Mouse (Mus musculus): ENCODE data around the gene Vmn1r120. TPM values are rescaled to one million over a fixed set of nuclear protein-coding genes. Genes with fewer than 3 reads are reported as not detected.
"Not testable (repeated sequence)": the region's sequence is repeated elsewhere in the genome, so short reads cannot be mapped to it uniquely, and the experiment has no call there.

Vmn1r120 gene
- not detected for total RNA-seq (2021)

DNA sequence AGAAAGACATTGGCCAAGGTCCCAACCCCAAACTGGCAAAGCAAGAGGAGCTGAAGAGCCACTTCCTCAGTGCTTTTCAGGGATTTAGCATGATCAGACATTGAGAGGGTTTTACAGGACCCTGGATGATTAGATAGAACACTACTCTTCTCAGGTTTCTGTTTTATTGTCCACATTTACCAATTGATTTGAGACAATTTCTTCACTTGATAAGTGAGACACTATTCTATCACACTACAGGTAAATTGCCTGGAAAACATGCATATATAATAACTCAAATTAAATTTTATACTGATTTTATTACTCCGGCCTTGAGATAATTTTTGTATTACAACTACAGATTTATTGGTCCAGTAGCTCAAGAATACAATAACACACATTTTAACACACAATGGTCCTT lies at the start of gene Vmn1r120:
Vmn1r120 (minus strand) TSS at position 101 of the 400 bp plus-strand sequence.
- DNase-seq; intact Hi-C loops (cut with DNase I): not testable (repeated sequence)

DNA sequence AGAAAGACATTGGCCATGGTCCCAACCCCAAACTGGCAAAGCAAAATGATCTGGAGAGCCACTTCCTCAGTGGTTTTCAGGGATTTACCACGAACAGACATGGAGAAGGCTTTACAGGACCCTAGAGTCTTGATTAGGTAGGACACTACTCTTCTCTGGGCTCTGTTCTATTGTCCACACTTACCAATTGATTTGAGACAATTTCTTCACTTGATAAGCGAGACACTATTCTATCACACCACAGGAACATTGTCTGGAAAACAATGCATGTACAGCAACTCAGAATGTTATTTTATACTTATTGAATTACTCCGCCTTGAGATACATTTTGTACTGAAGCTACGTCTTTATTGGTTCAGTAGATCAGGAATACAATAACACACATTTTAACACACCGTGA lies 44.8 kb upstream of the Vmn1r120 start, which contains the start of gene Vmn1r121:
Vmn1r121 (minus strand) TSS at position 101 of the 400 bp plus-strand sequence.
- intact Hi-C loops (cut with DNase I); DNase-seq: not testable (repeated sequence)

DNA sequence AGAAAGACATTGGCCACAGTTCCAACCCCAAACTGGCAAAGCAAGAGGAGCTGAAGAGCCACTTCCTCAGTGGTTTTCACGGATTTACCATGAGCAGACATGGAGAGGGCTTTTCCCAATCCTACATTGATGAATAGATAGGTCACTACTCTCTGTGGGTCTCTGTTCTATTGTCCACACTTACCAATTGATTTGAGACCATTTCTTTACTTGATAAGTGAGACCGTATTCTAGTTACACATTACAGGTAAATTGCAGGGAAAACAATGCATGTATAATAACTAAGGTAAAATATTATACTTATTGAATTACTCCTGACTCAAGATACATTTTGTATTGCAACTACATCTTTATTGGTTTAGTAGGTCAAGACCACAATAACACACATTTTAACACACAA lies 41.2 kb downstream of the Vmn1r120 start, which contains the start of gene Vmn1r119:
Vmn1r119 (minus strand) TSS at position 101 of the 400 bp plus-strand sequence.
- DNase-seq; intact Hi-C loops (cut with DNase I): not testable (repeated sequence)

Other genes with a start within 250 kb of the Vmn1r120 start
- not detected for gene Vmn1r114, start 241.6 kb downstream of the Vmn1r120 start, total RNA-seq (2021)
- gene Vmn1r115, start 208.8 kb downstream of the Vmn1r120 start, total RNA-seq (2021), result not detected
- gene Vmn1r116, start 181.5 kb downstream of the Vmn1r120 start, total RNA-seq (2021), result not detected
- not detected for gene Vmn1r117, start 169.7 kb downstream of the Vmn1r120 start, total RNA-seq (2021)
- not detected for gene Vmn1r118, start 141.4 kb downstream of the Vmn1r120 start, total RNA-seq (2021)
- not detected for gene Vmn1r119, start 41.3 kb downstream of the Vmn1r120 start, total RNA-seq (2021)
- not detected for gene Vmn1r121, start 44.7 kb upstream of the Vmn1r120 start, total RNA-seq (2021)
- gene Vmn1r122, start 80.3 kb upstream of the Vmn1r120 start, total RNA-seq (2021), result not detected
- gene Vmn1r123, start 108.4 kb upstream of the Vmn1r120 start, total RNA-seq (2021), result not detected
- gene Gm5157, start 136.6 kb upstream of the Vmn1r120 start, total RNA-seq (2021), result not detected
- not detected for gene Vmn1r124, start 206.8 kb upstream of the Vmn1r120 start, total RNA-seq (2021)
- not detected for gene Vmn1r125, start 218.4 kb upstream of the Vmn1r120 start, total RNA-seq (2021)
- gene Vmn1r126, start 247.7 kb upstream of the Vmn1r120 start, total RNA-seq (2021), result not detected

Measured in heart, postnatal 10 days (tissue).